Mouse (Mus musculus) neutrophil, adult 5-6 weeks (primary cell): ENCODE results near the gene Rrp36. TPM values are rescaled to one million over a fixed set of nuclear protein-coding genes. Genes with fewer than 3 reads are reported as not detected.
A peak's percentile ranks its signal among the peaks of the same experiment; 100 is the strongest.

Experiments
- ATAC-seq: fragments of 151-379, 151-347 bp; 2 replicates; pipeline ENCODE4 v1.8.0; 2017; ENCODE audit warnings: mild to moderate bottlenecking, moderate TSS enrichment; ENCODE audit not compliant: insufficient number of reproducible peaks, poor library complexity, low FRiP score, severe bottlenecking; ENCODE audit errors: extremely low read depth
- total RNA-seq: library from RNA; stranded (forward); fragments of 200-1000 nt; gene quantifications from 2 replicates; pipeline ENCODE4 v1.2.3, GENCODE M21; 2017

Rrp36 gene
- total RNA-seq, 1 experiment from 2014 or later, result 34.3 TPM

DNA sequence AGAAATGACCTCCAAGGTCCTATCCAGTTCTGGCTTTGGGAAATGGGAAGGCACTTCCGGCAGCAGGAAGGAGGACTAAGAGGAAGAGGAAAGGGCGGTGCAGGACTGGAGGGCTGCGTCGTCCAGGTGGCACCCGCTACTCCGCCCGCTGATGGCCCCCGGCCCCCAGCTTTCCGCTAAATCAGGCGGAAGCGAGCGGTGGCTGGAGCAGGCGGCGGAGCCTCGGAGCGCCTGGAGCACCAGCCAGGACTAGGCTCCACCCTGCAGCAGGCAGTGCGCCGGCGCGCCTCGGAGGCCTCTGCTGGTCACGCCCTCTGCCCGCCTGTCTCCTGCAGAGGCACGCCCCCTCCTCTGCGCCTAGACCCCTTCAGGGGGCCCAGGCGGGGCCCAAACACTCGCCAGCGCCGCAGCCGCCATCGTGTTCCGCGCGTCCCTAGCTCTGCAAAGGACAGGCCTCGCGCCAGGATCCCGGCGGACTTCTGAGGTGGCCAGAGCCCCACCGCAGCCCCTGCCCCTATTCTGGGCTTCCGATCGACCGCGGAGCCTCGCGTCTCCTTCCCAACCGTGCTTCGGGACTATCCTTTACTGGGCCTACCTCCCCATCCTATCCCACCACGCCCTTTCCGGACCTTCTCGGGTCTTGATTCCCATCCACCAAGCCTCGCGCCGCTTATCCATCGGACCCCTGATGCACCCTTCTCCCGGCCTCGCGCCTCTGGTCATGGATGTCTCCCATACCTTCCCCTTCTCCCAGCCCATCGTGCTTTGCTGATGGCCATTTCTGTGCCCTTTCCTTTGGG lies 23.7 kb downstream of the Rrp36 start, which contains the start of gene Cul7:
TSS of gene Cul7 (plus strand) at position 106 of the 800 bp plus-strand sequence.
- peak; percentile 34 for ATAC-seq

DNA sequence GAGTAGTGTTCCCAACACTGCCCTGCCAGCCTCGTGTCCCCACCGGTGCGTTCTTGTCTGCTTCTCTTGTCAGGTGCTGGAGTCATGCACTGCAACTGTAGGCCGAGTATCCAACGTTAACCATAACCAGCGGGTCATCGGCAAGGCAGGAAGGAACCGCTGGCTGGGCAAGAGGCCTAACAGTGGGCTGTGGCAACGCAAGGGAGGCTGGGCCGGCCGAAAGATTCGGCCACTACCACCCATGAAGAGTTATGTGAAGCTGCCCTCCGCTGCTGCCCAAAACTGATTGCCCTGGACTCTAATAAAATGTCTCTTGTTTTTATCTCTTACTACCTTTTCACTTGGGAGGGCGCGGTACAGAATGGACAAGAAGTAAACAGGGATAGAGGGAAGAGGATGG lies 24.3 kb downstream of the Rrp36 start:
- no peak for ATAC-seq

DNA sequence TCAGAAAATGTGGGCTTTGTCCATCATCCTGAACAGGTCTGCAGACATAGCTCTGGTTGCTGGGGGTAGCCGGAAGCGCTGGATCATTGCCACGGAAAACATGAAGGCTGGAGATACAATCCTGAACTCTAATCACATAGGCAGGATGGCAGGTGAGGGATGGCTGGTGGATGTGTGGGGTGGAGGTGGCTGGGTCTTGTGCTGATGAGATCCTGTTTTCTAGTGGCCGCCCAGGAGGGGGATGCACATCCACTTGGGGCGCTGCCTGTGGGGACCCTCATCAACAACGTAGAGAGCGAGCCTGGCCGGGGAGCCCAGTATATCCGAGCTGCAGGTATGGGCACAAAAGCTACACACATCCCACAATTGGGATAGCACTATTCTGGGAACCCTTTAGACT lies 25.7 kb downstream of the Rrp36 start:
- ATAC-seq, result no peak

DNA sequence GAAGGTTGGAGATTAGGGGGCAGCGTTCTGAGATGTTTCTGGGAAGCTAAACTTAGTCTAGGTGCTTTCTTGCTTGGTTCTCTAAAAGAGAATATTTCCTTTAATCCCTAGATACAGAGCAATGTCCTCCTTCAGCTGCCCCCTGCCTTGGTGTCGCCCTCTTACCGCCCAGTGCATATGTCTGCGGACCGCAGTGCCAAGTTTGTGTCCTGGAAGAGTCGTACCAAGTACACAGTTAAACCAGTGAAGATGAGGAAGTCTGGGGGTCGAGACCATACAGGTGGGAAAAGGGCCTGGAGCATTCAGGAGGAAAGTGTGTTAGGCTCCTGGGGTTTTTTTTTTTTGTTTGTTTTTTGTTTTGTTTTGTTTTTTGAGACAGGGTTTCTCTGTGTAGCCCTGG lies 26.9 kb downstream of the Rrp36 start:
- no peak for ATAC-seq

DNA sequence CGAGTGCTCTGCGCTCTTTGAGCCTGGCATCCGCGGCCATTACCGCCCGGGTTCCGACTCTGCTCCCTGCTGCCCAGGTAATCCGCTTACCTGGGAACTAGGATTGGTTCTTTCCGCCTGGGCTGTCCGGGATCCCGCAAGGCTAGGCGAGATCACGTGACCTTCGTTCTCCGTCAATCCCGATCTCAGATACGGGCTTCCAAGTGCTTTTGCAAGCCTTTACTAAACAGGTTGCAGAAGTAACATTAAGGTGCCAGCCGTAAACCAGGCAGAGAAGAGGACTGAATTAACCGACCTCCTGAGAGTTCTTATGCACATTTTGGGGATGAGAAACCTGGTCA lies 27.9 kb downstream of the Rrp36 start:
- no peak for ATAC-seq

DNA sequence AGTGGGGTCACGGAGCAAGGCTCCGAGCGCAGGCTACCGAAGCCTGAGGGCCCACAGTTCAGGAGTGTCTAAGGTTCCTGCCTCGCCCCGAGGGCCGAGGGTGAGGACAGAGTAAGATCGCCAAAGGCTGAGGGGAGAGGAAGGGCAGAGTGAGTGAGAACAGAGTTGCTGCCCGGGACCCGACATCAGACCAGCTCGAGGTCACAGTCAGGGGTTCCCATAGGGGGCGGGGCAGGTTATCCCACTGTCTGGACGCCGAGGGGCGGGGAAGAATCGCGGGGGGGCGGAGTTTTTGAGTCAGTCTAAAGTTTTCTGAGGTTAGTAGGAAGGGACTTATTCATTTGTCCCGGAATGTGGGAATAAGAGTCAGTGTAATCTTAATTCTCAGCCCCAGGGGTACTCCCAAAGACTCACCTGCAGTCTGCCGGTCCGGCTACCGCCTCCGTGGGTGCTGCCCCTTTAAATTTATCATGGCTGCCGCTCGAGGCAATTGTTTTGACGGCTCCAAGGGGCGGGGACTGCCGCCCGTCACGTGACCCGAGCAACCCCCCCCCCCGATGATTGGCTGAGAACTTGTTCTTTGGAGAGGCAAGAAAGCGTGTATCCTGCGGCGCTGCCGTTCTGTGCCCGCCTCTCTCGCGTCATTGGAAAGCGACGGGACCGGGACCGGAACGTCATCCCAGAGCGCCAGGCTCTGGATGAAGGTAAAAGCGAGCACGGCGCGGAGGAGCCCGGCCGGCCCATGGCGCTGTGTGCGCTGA lies 28.4 kb downstream of the Rrp36 start, which contains the start of the genes Klc4 and Mrpl2:
TSS of gene Klc4 (minus strand) at position 462 of the 761 bp plus-strand sequence.
TSS of gene Mrpl2 (plus strand) at position 669 of the 761 bp plus-strand sequence.
- ATAC-seq, result peak; percentile 95

DNA sequence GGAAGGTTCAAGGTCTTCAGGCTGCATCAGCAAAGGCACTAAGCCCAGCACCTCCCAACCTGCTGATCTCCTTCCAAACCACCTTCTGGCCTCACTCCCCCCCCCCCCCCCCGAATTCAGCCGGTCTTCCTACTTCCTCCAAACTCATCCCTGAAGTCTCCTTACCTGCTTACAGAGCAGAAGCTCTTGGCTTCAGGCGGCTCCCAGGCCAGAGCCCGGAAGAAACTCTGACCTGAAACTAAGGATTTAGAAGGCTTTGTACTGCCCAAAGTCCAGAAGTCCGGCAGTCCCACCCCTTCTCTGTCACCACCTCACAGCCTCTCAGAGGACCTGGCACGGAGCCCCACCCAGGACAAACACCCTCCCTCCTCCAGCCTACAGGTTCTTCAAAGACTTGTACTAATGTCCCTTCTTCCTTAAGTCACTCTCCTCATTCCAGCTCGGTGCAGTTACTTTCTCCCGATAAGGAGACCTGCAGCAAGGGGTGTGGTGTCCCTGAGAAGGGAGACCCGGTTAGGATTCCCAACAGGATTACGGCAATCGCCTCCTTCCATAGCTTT lies 29.2 kb downstream of the Rrp36 start:
- ATAC-seq, result no peak

DNA sequence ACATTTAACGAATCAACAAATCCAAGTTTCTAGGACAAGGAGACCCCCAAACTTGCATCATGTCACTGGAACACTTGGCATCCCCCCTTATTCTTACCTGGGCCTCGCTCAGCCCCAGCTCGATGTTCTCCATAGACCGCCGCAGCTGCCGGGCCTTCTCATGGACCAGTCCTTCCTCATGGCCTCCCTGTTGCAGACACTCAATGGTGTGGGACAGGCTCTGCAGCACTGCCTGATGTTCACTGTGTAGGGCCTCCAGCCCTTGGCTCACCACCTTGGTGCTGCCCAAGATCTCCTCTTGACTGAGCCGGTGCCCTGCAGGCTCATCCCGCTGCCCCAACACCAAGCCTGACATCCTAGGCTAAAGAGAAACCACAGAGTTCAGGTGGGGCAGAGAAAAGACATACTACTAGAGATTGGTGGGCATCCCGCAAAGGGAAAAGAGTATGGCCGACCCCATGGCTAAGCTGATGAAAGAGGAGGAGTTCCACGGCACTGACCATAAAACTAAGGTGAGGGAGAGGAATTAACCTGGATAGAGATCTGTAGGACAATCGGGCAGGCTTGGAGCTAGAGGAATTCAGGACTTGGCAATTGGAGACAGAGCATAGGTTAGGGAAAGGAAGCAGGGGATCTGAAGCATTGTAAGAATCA lies 29.9 kb downstream of the Rrp36 start:
- ATAC-seq, result no peak

DNA sequence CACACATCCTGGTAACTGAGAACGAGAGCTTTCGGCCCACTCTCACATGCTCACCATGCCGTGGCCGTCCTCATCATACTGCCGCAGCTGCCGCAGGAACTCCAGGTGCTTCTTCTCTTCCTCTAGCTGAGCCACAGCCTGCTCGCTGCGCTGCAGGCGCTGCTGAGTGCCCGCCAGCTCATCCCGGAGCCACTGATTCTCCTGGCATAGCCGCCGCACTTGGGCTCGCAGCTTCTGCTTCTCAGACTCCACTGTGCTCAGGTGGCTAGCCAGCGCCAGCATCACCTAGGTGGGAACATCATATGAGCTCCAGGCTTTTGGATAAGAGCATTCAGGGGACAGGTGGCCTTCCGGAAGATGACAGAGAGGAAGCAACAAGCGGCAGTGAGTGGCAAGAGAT lies 32.1 kb downstream of the Rrp36 start:
- no peak for ATAC-seq

DNA sequence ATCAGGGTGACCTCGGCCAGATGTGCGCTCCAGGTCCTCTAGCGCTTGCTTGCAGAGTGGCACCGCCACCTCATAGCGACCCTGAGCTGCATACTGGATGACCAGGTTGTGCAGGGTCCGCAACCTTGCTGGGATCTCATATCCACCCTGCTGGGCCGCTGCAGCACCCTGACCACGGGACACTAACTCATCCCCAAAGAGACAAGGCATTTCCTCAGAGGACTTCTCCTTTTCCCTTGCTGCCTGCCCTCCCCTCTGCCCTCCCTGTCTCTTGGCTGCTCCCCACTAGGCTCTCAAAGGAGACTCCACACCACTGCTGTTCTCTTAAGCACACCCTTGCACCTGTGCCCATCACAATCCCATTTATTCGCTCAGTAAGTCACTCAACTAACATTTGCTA lies 34.2 kb downstream of the Rrp36 start:
- ATAC-seq, result no peak

DNA sequence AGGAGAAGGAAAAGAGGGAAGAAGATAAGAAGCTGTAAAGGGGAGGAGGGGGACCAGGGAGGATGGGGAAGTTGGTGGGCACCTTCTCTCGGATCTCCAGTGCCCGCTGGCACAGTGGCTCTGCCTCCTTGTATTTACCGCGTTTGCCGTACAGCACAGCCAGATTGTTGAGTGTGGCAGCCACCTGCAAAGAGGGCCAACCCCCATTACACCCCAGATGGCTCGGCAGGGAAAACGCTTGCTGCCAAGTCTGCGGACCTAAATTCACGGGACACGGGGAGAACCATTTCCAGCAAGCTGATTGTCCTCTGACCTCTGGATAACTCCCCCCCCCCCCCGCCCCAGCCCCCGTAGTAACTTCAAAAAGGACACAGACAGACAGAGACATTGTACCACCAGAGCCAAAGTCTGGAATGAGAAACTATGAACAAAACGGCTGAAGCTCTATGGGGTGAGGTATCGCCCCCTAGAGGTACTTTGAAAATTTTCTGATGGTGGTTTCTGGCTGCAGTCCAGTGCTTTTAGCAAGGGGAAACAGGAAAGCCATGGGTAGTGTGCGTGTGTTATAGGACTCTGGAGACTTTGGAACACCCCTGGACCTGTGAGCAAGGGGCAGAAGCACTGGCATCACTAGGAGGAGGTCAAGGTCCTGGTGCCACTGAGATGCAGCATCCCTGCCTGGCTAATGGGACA lies 37.2 kb downstream of the Rrp36 start:
- ATAC-seq, result peak; percentile 65; the same call in 1 of the 2 replicates

DNA sequence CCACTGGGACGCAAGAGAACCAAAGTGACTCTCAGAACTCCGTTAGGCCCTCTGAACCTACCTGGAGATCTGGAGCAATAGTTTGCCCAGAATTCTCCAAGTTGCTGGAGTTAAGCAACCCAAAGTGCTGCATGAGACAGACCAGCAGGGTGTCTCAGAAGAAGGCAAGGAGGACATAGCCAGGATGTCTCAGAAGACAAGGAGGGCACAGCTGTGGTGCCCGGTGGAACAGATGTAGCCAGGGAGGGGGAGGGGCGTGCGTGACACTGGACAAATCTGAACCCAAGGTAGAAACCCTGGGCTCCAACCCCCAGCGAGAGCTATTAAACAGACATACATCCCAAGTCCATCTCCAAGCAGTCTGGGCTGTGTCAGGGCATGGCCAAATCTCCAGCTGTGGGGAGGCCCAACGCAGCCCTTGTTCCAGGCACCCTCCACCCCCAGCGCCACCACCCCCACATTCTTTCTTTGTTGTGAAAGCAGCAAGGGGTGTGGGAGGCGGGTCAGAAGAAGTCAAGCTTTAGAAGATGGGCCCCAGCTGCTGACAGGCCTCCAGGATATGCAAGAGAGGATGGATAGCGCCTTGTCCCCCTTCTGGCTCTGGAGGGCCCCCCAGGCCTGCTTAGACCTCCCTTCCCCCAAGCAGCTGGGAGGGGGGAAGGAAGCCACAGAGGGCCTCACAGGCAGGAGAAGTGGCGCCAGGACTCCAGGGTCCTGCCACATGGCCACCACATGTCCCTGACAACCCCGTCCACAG lies 44.3 kb downstream of the Rrp36 start:
- ATAC-seq, result no peak

DNA sequence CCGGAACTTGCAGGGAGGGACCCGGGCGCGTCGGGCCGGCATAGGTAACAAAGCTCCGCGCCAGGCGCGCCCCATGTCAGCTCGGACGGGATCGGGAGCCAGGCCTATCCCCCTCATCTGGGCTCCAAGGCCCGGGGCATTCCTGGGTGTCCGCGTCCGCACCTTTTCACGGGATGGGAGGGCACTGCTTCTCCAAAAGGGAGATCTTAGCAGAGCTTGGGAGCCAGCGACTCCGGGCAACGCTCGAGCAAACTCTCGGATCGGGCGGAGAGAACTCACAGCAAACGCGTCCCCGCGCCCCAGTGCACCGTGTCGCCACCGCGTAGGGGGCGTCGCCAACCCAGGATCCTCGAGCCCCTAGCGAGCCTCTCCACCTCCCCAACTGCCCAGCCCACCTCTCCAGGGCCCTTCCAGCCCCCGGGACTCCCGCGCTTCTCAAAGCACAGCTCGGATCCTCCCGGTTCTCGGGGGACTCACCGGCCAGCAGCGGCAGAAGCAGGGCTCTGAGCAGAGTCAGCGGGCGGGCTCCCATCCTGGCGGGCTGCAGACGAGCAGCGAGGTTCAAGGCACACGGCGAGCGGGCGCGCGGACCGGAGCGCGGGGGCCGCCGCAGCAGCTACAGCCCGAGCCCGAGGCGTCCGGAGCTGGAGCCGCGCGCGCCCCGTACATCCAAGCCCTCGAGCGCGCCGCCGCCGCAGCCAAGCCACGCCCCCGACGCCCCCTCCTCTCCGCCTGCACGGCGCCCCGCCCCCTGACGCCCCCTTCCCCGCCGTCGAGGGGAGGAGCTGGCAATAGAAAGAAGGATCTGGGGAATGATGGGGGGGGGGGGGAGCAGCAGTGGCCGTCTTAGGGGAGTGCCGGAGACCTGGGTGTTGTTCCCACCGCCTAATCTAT lies 45.1 kb downstream of the Rrp36 start, which contains the start of gene Ptk7:
TSS of gene Ptk7 (minus strand) at position 714 of the 894 bp plus-strand sequence.
- no peak for ATAC-seq

DNA sequence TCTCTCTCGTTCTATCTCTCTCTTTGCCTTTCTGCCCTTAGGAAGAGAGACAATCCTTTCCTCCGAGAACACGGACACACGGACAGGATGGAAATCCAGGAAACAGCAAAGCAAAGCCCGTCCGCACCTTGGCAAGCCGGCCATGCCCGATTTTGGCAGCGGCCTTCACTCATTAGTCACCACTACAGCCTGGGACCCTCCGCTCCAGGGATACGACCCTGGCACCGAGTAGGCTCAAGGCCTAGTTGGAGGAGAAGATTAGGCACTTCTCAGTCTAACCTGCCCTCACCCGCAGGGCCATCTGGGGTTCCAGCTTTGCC lies 45.7 kb downstream of the Rrp36 start:
- ATAC-seq, result no peak

DNA sequence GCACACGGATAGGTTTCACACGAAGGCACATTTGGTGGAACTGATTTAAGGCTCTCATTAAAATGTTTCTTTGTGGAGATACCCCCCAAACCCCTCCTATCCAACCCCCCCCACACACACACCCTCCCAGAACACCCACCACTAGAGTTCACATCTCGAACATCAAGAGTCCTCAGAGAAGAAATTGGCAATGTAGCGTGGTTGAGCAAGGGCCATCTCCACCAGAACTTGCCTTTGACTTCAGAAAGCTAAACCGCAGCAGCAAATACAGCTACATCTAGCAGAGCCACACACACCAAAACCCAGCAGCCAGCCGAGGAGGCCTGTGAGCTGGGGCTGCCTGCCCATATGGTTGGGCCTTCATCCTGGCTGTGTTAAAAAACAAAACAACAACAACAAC lies 46.7 kb downstream of the Rrp36 start:
- ATAC-seq, result no peak

DNA sequence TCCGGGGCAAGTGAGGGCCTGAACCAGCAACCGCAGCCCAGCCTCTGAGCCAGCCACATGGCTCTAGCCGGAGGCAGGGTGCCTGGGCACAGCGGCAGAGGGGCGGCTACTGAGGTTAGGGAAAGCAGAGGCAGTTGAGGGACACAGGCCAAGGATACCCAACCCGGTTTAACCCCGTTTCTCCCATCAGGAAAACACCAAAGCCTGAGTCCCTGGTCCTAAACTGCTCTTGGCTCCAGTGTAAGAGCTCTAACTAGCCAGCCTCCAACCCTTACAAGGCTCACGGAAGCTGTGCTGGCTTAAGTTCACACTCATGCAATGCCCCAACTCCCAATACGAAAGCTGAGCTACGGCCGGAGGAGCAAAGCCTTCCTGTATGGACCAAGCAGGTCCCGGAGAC lies 49.6 kb downstream of the Rrp36 start:
- ATAC-seq, result no peak

DNA sequence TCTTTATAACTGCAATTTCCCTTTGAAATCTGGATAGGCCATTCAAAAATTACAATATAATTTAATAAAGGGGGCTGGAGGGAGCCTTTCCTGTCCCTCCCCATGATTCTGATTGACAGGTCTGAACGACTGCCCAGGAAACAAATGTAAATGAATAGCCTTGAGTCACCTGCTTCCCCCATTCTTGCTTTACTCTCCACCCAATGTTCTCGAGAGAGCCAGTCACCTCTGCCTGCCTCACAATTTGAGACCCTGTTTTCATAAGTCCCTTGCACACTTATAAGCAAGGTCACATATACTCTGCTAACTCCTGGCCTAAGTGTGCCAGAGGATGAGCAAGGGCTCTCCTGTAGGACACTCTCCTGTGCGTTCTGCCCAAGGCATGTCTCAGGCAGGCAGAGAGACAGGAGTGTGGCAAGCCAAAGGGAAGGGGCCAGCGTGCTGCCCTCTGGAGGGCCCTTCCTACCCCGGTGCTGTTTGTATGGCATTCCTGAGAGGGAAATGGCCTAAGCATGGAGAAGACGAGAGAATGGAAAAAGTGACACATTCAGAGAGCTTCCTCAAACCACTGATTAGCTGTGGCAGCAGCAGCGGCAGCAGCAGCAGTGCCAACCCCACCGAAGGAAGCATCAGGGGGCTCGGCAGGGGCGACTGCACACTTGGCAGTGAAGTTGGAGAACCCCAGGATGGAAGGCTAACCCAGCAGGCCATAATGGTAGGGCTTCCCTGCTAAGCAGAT lies 50.2 kb downstream of the Rrp36 start:
- ATAC-seq, result no peak
